Mouse (Mus musculus) embryo, embryonic 11 days (tissue): ENCODE results near the gene Hivep1.
A peak's percentile ranks its signal among the peaks of the same experiment; 100 is the strongest.

ENCODE experiments used
- DNase-seq: peaks from one replicate; pipeline ENCODE4 v3.0.0-alpha.2; 2015

The Hivep1 gene

GRCm38 (mm10) chr13:42076751-42077302, 25.0 kb downstream of the Hivep1 start:
- no peak for DNase-seq

DNA sequence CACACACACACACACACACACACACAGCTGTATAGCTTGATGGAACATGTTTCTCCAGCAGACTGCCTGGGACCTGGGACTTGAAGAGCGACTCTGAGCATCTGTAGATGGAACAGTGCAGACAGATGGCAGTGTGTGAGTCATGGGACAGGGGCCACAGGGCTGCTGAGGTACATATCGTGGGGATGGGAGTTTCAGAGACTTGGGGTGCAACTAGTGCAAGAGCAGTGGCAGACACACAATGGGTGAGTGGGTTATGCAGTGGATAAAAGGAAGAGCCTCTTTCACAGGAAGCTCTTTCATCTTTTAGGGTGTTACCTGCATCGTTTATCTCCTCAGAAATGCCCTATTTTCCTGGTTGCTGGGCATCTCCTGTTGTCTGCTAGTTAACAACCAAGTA, 25.8 kb downstream of the Hivep1 start:
- no peak for DNase-seq

GRCm38 (mm10) chr13:42080131-42080916, 28.5 kb downstream of the Hivep1 start:
- no peak for DNase-seq

DNA sequence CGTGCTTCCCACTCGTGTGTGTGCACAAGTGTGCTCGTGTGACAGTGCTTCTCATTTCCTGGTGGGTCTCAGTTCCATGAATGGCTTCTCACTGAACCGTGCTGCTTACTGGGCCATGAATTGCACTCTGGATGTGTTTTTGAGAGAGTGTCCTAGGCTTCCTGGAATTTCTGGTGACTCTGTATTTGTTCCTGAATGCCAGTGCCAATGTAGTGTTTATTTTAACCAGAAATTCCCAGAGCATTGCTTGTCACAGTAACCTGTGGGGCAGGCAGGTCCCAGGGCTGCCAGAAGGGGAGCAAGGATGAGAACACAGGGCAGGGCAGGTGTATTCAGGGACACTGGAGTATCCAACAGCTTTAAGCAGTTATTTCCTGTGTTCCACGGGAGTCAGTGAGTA, 36.5 kb downstream of the Hivep1 start:
- no peak for DNase-seq

GRCm38 (mm10) chr13:42089025-42089424, 37.2 kb downstream of the Hivep1 start:
- DNase-seq = no peak

GRCm38 (mm10) chr13:42090751-42091150, 38.9 kb downstream of the Hivep1 start:
- no peak for DNase-seq

GRCm38 (mm10) chr13:42092392-42093139, 40.7 kb downstream of the Hivep1 start:
- DNase-seq = no peak

DNA sequence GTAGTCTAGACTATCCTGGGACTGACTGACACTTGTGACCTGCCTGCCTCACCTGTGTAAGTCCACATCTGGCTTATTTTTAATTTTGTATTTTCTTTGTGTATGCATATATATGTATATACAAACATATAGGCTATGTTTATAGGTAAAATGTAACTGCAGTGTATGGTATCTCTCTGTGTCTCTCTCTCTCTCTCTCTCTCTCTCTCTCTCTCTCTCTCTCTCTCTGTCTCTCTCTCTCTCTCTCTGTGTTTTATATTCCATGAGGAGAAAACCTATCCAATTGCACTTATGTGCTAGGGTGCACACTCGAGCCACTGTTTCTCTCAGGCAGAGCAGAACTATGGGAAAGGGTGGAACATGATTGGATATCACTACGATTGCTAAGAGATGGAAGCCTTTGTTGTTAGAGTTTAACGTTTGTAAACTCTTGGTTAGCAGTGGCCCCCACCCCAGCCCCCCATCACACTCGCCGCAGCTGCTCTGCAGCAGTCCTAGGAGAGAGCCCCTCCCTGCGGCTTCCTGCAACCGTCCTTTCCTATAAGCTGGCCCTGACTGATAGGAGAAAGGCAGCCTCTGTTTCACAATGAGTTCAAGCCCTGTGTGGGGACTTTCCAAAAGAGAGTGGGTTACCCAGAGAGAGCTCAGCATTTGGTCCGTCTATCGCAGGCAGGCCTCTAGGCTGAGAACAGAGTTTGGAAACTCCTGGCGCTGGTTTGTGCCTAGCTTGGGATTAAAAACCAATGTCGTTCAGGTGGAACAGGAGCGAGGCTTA, 41.6 kb downstream of the Hivep1 start:
- no peak for DNase-seq

GRCm38 (mm10) chr13:42095826-42096515, 44.1 kb downstream of the Hivep1 start:
- no peak for DNase-seq

DNA sequence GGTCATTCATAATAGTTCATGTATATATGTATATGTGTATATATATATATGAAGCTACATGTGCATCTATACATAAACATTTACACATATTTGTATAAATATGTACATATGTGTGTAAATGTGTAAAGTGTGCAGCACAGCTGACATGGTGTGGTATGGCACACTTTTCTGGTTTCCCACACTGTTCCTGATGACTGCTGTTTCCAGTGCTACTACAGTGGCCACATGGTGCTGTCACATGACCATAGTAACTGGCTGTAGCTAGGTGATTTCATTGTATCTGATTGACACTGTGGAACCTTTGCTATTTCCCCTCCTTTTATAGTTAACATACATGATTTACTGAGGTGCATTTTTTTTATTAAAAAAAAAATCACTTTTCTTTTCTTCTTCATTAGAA, 45.3 kb downstream of the Hivep1 start:
- no peak for DNase-seq

- no peak for DNase-seq
Observed at GRCm38 (mm10) chr13:42098522-42098921, 46.7 kb downstream of the Hivep1 start.

DNA sequence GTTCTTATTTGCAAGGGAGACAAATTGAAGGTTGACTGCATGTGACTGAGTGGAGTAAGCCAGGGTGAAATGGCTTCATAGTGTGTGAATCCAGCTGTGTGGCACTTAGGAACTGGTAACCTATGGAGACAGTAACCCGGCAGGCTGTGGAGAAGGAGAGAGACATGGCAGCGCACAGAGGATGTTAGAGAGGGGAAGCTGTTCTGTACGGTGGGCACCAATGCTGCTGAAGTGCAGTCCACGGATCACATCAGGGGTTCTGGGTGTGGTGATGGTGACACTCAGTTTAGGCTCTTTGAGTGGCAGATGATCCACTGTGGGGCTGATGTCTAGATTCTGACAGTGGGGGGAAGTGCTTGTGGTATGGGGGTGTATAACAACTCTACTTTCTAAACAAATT, 47.7 kb downstream of the Hivep1 start:
- DNase-seq = no peak

GRCm38 (mm10) chr13:42101440-42102190, 49.8 kb downstream of the Hivep1 start:
- DNase-seq = peak; percentile 56

GRCm38 (mm10) chr13:42102980-42103379, 51.2 kb downstream of the Hivep1 start:
- peak; percentile 84 for DNase-seq

- DNase-seq = no peak
Observed at GRCm38 (mm10) chr13:42103486-42104166, 51.8 kb downstream of the Hivep1 start.

- no peak for DNase-seq
Observed at GRCm38 (mm10) chr13:42104371-42104770, 52.5 kb downstream of the Hivep1 start.

DNA sequence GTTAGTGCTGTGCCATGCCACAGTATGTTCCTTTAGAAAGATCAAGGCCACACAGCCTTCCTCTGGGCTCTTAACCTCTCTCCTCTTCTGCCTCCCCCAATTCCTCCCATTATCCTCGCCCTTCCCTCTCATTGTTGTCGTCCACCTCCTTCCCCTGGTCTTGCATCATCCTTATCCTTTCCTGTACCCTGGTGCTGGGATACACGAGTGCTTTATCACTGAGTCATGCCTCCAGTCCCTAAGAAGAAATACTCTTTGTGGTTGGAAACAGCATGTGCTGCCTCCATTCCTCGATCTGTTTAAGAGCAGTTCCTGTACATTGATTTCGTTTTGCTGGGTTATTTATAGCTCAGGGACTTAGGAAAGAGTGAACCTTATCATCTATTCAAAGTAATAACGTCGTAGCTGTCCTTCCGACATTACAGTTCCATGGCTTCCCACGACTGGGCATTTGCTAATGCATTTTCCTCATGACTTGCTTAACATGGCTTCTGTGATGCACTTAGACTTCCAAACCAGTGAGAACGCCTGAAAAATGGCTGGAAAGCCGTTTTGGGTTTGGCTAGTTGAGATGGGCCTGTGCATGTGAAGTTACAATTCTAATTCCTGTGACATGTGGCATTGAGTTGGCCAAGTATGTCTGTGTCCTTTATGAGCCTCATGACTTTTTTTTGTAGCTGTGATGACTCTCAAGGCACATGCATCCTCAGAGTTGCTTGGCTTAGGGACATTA, 56.8 kb downstream of the Hivep1 start:
- DNase-seq = no peak

DNA sequence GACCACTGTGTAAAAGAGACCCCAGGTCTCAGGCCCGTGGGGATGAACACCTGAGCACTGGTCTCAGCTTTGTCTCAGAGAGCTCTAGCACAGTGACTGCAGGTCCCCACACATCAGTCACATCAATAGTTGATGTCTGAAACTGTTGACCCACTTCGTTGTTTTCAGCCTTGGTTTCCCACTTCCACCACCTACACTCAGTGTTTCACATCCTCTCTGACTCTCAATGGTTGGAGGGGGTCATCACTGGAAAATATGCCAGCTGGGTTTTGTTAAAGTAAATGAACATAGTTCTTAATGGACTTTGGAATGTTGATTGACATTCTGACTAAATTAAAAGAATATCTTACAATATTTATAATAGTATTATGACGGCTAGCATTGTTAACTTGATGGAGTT, 58.6 kb downstream of the Hivep1 start:
- DNase-seq = no peak

- no peak for DNase-seq
Observed at GRCm38 (mm10) chr13:42112071-42112470, 60.2 kb downstream of the Hivep1 start.

GRCm38 (mm10) chr13:42112748-42113147, 60.9 kb downstream of the Hivep1 start:
- DNase-seq = no peak
